Mouse (Mus musculus) C2C12 (cell line): ENCODE results near the gene Lmo7. TPM values are rescaled to one million over a fixed set of nuclear protein-coding genes. Genes with fewer than 3 reads are reported as not detected.

Experiments used
- H3K27me3 ChIP-seq: one replicate; pipeline ENCODE4 v1.6.1; 2011; ENCODE audit not compliant: control insufficient read depth, insufficient read depth, insufficient read length
- H3K36me3 ChIP-seq: one replicate; pipeline ENCODE4 v1.6.1; 2011; ENCODE audit not compliant: control insufficient read depth, insufficient read depth
- H3K4me3 ChIP-seq: one replicate; pipeline ENCODE4 v1.5.1; 2011; ENCODE audit warnings: mild to moderate bottlenecking, control low read depth; ENCODE audit not compliant: poor library complexity, insufficient read depth, severe bottlenecking
- H3K79me2 ChIP-seq: one replicate; pipeline ENCODE4 v1.6.1; 2011; ENCODE audit not compliant: control insufficient read depth, insufficient read depth
- H3K79me3 ChIP-seq: one replicate; pipeline ENCODE4 v1.6.1; 2011; ENCODE audit warnings: low read depth, control low read depth
- H3ac ChIP-seq: one replicate; pipeline ENCODE3; 2011; ENCODE audit warnings: low read depth; ENCODE audit not compliant: control insufficient read depth, insufficient read length
- CEBPB ChIP-seq: IDR thresholded peaks from one replicate; pipeline ENCODE4 v1.6.1; 2011; ENCODE audit warnings: low read depth, mild to moderate bottlenecking, control low read depth, moderate library complexity
- CTCF ChIP-seq: IDR thresholded peaks from one replicate; pipeline ENCODE4 v1.5.1; 2011; ENCODE audit not compliant: control insufficient read depth, insufficient read depth, insufficient read length
- FOSL1 ChIP-seq: IDR thresholded peaks from one replicate; pipeline ENCODE4 v1.8.0; 2011; ENCODE audit warnings: mild to moderate bottlenecking, low read length; ENCODE audit not compliant: poor library complexity, insufficient read depth, severe bottlenecking
- MAX ChIP-seq: IDR thresholded peaks from one replicate; pipeline ENCODE4 v1.6.1; 2011; ENCODE audit warnings: mild to moderate bottlenecking, control low read depth
- MYOD1 ChIP-seq: IDR thresholded peaks from one replicate; pipeline ENCODE4 v1.6.1; 2011; ENCODE audit warnings: low read depth; ENCODE audit not compliant: control insufficient read depth, insufficient read length
- MYOG ChIP-seq: IDR thresholded peaks from one replicate; pipeline ENCODE4 v1.6.1; 2011; ENCODE audit not compliant: control insufficient read depth, insufficient read length; ENCODE audit errors: extremely low read depth
- USF1 ChIP-seq: IDR thresholded peaks from one replicate; pipeline ENCODE4 v1.6.1; 2011; ENCODE audit warnings: low read depth, mild to moderate bottlenecking, control low read depth, moderate library complexity
- polyA plus RNA-seq: library from polyadenylated mRNA; unstranded; fragments of >200 nt; fragmentation: generic; extraction: Trizol; gene quantifications from one replicate; pipeline ENCODE4 v1.2.1, GENCODE M21; 2012; ENCODE audit warnings: missing spikeins

Lmo7 gene
- polyA plus RNA-seq, 1 experiment, result 18.8 TPM

DNA sequence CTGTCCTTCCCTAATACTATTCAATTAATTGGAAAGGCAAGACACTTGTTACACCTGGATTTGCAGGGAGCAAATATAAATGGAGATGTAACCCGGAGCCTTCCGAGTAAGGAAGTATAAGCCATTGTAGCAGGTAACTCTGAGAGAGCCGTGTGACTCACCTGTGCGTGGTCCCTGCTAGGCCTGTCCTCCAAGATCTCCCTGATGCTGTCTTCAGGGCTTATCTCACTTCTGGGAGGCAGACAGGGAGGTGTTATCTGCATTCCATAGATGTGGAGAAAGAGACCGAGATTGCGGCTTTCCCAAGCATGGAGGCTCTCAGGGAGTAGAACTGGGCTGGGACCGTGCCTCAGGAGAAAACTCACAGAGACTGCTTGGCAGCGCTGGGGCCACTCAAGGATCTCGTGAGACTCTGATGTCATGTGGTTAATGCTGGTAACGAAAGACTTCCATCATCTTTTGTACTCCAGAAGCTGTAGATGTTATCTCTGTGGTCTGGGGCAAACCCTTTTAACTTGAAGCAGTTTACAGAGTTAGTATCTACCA lies 162.2 kb downstream of the Lmo7 start:
- TF ChIP-seq MYOG, result no peak
- TF ChIP-seq USF1, result no peak
- TF ChIP-seq FOSL1, result no peak
- TF ChIP-seq CEBPB, result no peak
- no peak for TF ChIP-seq MAX
- TF ChIP-seq MYOD1, result no peak
- no peak for TF ChIP-seq CTCF
- peaks cover 33% of the 10 kb centered on the region for H3K36me3 ChIP-seq

DNA sequence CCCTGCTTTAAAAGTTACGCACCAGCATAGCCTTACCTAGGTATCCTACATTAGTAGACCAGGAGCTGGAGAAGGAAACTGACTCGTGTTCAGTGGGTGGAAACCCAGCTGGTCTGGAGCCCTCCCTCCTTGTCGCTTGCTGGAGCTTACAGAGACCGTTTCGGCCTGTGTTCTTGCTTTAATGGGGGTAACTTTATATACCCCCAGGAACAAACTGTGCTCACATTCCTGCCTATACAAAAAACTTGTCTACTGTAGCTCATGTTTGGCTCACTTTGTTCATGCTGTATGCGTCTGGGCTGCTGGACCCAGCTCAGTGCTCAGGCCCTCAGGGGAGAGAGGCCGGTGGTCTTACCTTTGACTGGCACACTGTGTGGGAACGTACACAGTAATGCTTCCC lies 162.7 kb downstream of the Lmo7 start:
- no peak overlapping the region for H3ac ChIP-seq
- no peak for TF ChIP-seq CTCF
- no peak for TF ChIP-seq USF1
- TF ChIP-seq MYOD1, result no peak
- TF ChIP-seq FOSL1, result no peak
- no peak for TF ChIP-seq MAX
- TF ChIP-seq CEBPB, result no peak
- TF ChIP-seq MYOG, result no peak
- no peaks in the 10 kb centered on the region for H3K79me2 ChIP-seq

More for the DNA sequence above, 162.2 kb downstream of the Lmo7 start:
- Histone ChIP-seq H3K4me3 (no peak overlapping the region), H3ac (no peak overlapping the region), H3K27me3 (no peaks in the 10 kb centered on the region), H3K79me3 (no peaks in the 10 kb centered on the region), H3K79me2 (no peaks in the 10 kb centered on the region)

DNA sequence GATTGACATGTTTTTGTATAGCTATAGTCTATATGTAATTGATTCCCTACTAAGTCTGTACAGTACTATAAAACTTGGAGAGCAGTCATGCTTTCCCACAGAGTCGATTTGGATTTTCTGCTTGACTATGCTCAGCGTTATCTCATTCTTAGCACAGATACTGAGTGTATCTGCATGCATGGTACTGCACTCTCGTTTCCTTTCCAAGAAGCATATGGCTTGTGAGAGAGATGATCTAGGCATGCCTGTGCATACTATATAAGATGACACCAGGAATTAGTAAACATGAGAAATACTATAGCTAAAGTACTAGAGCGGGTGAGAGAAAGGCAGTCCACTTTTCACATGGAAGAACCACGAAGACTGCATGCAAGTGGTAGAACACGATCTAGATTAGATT lies 163.5 kb downstream of the Lmo7 start:
- peaks cover 26% of the 10 kb centered on the region for H3K36me3 ChIP-seq
- H3K79me3 ChIP-seq, result no peaks in the 10 kb centered on the region
- TF ChIP-seq MAX (no peak), CEBPB (no peak), USF1 (no peak), CTCF (no peak), MYOG (no peak), FOSL1 (no peak), MYOD1 (no peak)
- no peaks in the 10 kb centered on the region for H3K27me3 ChIP-seq
- no peak overlapping the region for H3ac ChIP-seq
- H3K4me3 ChIP-seq, result no peak overlapping the region
- no peaks in the 10 kb centered on the region for H3K79me2 ChIP-seq

More for the DNA sequence above, 162.7 kb downstream of the Lmo7 start:
- no peaks in the 10 kb centered on the region for H3K27me3 ChIP-seq
- H3K4me3 ChIP-seq, result no peak overlapping the region
- H3K79me3 ChIP-seq, result no peaks in the 10 kb centered on the region
- H3K36me3 ChIP-seq, result peaks cover 28% of the 10 kb centered on the region

DNA sequence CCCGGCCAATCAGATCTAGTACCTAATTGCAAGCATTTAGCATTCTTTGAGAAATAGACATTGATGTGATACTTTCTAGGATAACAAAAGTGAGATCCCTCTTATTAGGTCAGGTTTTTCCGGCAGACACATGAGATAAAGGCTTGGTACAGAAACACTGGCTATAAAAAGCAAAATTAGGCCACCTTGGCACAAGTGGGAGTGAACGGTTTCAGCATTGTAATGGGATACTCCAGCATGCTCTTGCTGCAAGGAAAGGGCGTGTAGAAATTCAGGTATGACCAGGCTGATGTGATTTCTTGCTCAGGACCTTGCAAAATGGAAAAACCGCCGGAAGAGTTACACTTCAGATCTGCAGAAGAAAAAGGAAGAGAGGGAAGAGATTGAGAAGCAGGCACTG lies 168.5 kb downstream of the Lmo7 start:
- Histone ChIP-seq H3K4me3 (no peak overlapping the region), H3K79me3 (no peaks in the 10 kb centered on the region), H3K27me3 (no peaks in the 10 kb centered on the region), H3K36me3 (peaks cover 43% of the 10 kb centered on the region), H3K79me2 (no peaks in the 10 kb centered on the region), H3ac (no peak overlapping the region)
- TF ChIP-seq MYOG (no peak), CEBPB (no peak), MYOD1 (no peak), MAX (no peak), USF1 (no peak), CTCF (no peak), FOSL1 (no peak)

DNA sequence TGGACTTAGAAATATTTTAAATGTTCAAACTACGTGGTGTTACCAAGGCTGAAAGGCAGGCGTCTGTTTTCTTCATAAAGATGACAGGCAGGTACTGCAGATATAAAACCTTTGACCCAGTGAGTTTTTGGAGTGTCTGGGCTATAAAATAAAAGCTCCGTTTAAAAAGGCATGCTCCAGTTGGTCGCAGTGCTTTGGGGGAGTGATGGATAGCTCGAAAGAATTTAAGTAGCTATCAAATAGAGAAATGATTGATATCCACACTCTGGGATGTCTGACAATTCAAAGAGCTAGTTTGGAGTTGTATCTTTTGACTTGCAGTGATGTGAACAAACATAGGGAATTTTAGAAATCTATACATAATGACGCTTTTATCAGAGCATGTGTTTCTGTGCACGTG lies 171.7 kb downstream of the Lmo7 start:
- Histone ChIP-seq H3K79me3 (no peaks in the 10 kb centered on the region), H3K27me3 (no peaks in the 10 kb centered on the region), H3ac (no peak overlapping the region), H3K4me3 (no peak overlapping the region), H3K36me3 (peaks cover 30% of the 10 kb centered on the region), H3K79me2 (no peaks in the 10 kb centered on the region)
- TF ChIP-seq USF1, result no peak
- TF ChIP-seq CEBPB, result no peak
- TF ChIP-seq MYOD1, result no peak
- no peak for TF ChIP-seq MAX
- TF ChIP-seq FOSL1, result no peak
- no peak for TF ChIP-seq MYOG
- TF ChIP-seq CTCF, result no peak

DNA sequence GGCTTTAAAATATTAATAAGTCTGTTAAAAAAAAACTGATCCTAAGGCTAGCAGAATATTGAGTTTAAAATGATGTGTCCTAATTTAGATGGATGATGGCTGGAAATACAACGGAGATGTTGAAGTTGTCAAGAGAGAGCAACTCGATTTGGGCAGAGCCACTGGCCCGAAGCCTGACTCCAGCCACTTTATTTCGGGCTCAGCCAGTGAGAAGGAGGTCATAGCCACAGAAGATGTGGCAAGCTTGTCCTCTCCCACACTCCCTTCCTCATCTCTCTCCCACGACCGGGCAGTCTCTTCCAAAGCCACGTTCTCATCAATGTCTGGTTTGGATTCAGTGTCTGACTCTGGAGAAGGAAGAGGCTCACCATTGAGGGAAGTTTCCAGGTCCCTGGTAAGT lies 172.2 kb downstream of the Lmo7 start:
- H3ac ChIP-seq, result no peak overlapping the region
- no peaks in the 10 kb centered on the region for H3K79me2 ChIP-seq
- H3K4me3 ChIP-seq, result no peak overlapping the region
- H3K36me3 ChIP-seq, result peaks cover 31% of the 10 kb centered on the region
- H3K27me3 ChIP-seq, result no peaks in the 10 kb centered on the region
- H3K79me3 ChIP-seq, result no peaks in the 10 kb centered on the region
- no peak for TF ChIP-seq FOSL1
- TF ChIP-seq USF1, result no peak
- TF ChIP-seq MYOD1, result no peak
- TF ChIP-seq CEBPB, result no peak
- no peak for TF ChIP-seq MAX
- no peak for TF ChIP-seq MYOG
- TF ChIP-seq CTCF, result no peak
